Mouse (Mus musculus): ENCODE data around the gene Plscr5.

DNA sequence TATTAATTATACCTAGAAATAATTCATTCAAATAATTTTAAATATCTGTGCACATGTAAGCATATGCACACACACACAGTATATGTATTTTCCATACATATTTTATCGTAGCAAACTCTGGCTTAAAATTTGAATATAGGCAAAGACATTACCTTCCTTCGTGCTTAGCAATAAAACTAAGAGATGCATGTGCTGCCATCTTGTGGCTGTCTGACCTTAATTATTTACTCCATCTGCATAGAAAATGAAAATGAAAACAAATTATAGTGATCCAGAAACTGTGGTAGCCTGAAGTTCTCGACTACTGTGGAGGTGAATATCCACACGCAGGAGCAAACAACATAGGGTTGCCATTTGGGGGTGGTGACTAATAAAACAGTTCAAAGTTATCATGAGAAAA is 14.6 kb downstream of the Plscr5 start:
- TF ChIP-seq CTCF (IDR thresholded peaks at IDR 0.05) (peak; percentile 74), EP300 (IDR thresholded peaks at IDR 0.05) (no peak)
